Mouse (Mus musculus): ENCODE results near the gene Tgif2lx2. TPM values are rescaled to one million over a fixed set of nuclear protein-coding genes. Genes with fewer than 3 reads are reported as not detected.
"Not testable (repeated sequence)": the region's sequence is repeated elsewhere in the genome, so short reads cannot be mapped to it uniquely, and the experiment has no call there.

The Tgif2lx2 gene
- not detected for total RNA-seq (2021)
- long read RNA-seq, result 0 reads

- not testable (repeated sequence) for DNase-seq (ENCODE audit: low spot score in 2 of 2)
Measured at GRCm38 (mm10) chrX:118426927-118427326, at the start of gene Tgif2lx2. Gene Tgif2lx2, plus strand, starts transcription at chrX:118427227.

Other genes starting within 250 kb of the Tgif2lx2 start
- not detected for gene Tgif2lx1, start 53.5 kb downstream of the Tgif2lx2 start, total RNA-seq (2021)